Mouse (Mus musculus) lung, postnatal 0 days (tissue): ENCODE results near the gene Itpr1. TPM values are rescaled to one million over a fixed set of nuclear protein-coding genes. Genes with fewer than 3 reads are reported as not detected.

ENCODE experiments used
- ATAC-seq: fragments of 200-750 bp; cut with Nextera tagmentation; 2 replicates; pipeline ENCODE4 v1.8.0; 2017; ENCODE audit warnings: moderate library complexity
- DNase-seq: peaks from one replicate; pipeline ENCODE4 v3.0.0-alpha.2; 2016; ENCODE audit warnings: low spot score
- H3K27ac ChIP-seq: fragments of 300-500 bp; sonication (generic); 2 replicates; pipeline ENCODE4 v1.5.1; 2014; ENCODE audit warnings: antibody characterized with exemption, mild to moderate bottlenecking, low read length, mixed read lengths
- H3K27me3 ChIP-seq: fragments of 300-500 bp; sonication (generic); replicated peaks from 2 replicates; pipeline ENCODE4 v1.6.1; 2014; ENCODE audit warnings: low read length, mixed read lengths; ENCODE audit not compliant: insufficient read depth
- H3K36me3 ChIP-seq: fragments of 300-500 bp; sonication (generic); 2 replicates; pipeline ENCODE4 v1.6.1; 2014; ENCODE audit warnings: low read length, mixed read lengths; ENCODE audit not compliant: insufficient read depth
- H3K4me1 ChIP-seq: fragments of 300-500 bp; sonication (generic); 2 replicates; pipeline ENCODE4 v1.6.1; 2014; ENCODE audit warnings: antibody characterized with exemption, low read depth, low read length, mixed read lengths; ENCODE audit not compliant: insufficient read depth
- H3K4me2 ChIP-seq: fragments of 300-500 bp; sonication (generic); replicated peaks from 2 replicates; pipeline ENCODE4 v1.6.1; 2014; ENCODE audit warnings: low read depth, mild to moderate bottlenecking, low read length, moderate library complexity, mixed read lengths
- H3K4me3 ChIP-seq: fragments of 300-500 bp; sonication (generic); 2 replicates; pipeline ENCODE4 v1.5.1; 2014; ENCODE audit warnings: low read depth, low read length
- H3K9ac ChIP-seq: fragments of 300-500 bp; sonication (generic); replicated peaks from 2 replicates; pipeline ENCODE4 v1.6.1; 2014; ENCODE audit warnings: low read depth, mild to moderate bottlenecking
- H3K9me3 ChIP-seq: fragments of 300-500 bp; sonication (generic); 2 replicates; pipeline ENCODE4 v1.6.1; 2016; ENCODE audit warnings: low read length, mixed read lengths
- CTCF ChIP-seq: IDR thresholded peaks from 2 replicates; pipeline ENCODE4 v1.5.1; 2016; ENCODE audit warnings: antibody characterized with exemption, mild to moderate bottlenecking
- EP300 ChIP-seq: IDR thresholded peaks from 2 replicates; pipeline ENCODE4 v1.6.1; 2016; ENCODE audit warnings: antibody characterized with exemption, mild to moderate bottlenecking, control low read depth
- WGBS: fragments of 180-500 bp; shearing (Covaris S2); extraction: QIAGEN DNeasy Blood & Tissue Kit; methylation state at CpG from one replicate; pipeline ENCODE4 v1.1.7; 2014; 5-methylcytosine and 5-hydroxymethylcytosine counted together
- polyA plus RNA-seq: library from polyadenylated mRNA; unstranded; fragments of >200 nt; fragmentation: Nextera tagmentation; extraction: Ambion mirVana; gene quantifications from 2 replicates; pipeline ENCODE4 v1.2.1, GENCODE M21; 2015

Itpr1 gene
- polyA plus RNA-seq, 1 experiment from 2014 or later: 9.2 TPM

DNA sequence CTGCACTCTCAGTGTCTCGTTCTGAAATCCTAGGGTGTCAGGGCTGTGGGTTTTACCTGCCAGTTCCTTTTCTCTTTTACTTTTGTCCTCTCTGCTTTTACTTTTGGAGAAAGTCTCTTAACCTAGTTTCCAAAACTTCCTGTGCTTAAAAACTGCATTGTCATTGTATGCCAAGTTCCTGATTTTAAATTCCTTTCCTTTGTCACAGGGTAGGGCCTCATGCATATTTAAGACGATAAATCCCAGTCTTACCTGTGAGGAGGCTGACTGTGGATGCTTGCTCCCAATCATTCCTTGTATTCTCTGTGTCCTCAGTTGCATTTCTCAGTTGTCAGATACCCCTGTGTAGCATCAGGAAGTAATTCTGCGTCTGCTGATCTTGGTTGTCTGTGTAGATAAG is 118.4 kb downstream of the Itpr1 start:
- no peak for ATAC-seq
- Histone ChIP-seq H3K27ac (no peak overlapping the region), H3K4me1 (0 out of 2 replicates have a peak, but pooled peaks cover 4% of the 10 kb centered on the region), H3K4me3 (no peak overlapping the region), H3K4me2 (no peak overlapping the region), H3K9me3 (no peaks in the 10 kb centered on the region), H3K9ac (no peak overlapping the region), H3K27me3 (no peaks in the 10 kb centered on the region), H3K36me3 (no peaks in the 10 kb centered on the region)
- 53% methylated on average over 3 of the region's 3 CpGs for WGBS
- no peak for DNase-seq
- TF ChIP-seq EP300 (no peak), CTCF (no peak)

DNA sequence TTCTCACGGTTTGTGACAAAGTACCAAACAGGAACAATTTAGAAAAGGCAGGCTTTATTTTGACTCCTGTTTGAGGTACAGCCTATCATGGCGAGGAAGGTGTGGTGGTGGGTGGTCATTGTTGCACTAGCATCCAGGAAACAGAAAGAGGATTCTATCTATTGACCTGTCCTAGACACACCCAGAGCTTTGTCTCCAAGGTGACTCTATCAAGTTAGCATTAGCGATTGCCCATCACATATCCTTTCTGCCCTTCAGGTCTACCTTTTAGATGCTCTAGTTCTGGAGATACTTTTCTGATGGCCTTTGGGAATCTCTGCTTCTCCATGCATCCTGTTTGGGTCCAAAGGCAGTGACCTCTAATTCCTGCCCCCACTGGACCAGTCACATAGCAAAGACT is 121.2 kb downstream of the Itpr1 start:
- TF ChIP-seq CTCF: no peak
- no peak for TF ChIP-seq EP300
- H3K4me2 ChIP-seq: no peak overlapping the region
- no peak for ATAC-seq
- H3K27ac ChIP-seq: no peak overlapping the region
- no peak overlapping the region for H3K9ac ChIP-seq
- WGBS: 77% methylated on average over 3 of the region's 3 CpGs
- H3K4me3 ChIP-seq: no peak overlapping the region
- H3K36me3 ChIP-seq: no peaks in the 10 kb centered on the region
- H3K27me3 ChIP-seq: no peaks in the 10 kb centered on the region
- no peaks in the 10 kb centered on the region for H3K9me3 ChIP-seq
- H3K4me1 ChIP-seq: no peaks in the 10 kb centered on the region
- DNase-seq: no peak

DNA sequence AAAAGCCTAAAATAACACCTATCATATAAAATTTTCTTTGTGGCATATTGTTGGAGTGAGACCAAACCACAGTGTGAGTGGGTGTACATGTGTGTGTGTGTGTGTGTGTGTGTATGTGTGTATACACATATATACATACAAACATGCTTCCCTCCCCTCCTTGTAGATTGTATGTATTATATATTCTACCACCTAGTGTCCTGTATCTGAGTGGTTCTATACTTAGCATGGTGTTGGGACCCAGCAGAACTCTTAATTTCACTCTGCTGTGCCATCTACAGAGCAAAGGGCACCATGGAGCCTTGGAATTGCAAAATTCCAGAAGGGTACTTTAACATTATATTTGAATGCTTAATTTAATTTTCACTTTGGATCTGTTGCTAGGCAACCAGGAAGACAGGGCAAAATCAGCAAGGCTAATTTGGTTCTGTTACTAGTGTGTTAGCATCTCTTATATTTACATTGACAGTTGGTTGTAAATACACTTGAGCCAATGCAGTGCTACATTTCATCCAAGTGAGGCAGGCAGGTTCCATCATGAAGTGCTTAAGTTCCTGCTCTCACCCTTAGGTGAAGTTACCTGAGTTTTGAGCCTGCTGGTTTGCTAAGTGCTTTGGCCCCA is 122.4 kb downstream of the Itpr1 start:
- no peak for TF ChIP-seq EP300
- no peak for TF ChIP-seq CTCF
- no peak for DNase-seq
- Histone ChIP-seq H3K4me3 (no peak overlapping the region), H3K36me3 (no peaks in the 10 kb centered on the region), H3K4me2 (no peak overlapping the region), H3K27me3 (no peaks in the 10 kb centered on the region), H3K9ac (no peak overlapping the region), H3K4me1 (no peaks in the 10 kb centered on the region), H3K27ac (no peak overlapping the region), H3K9me3 (no peaks in the 10 kb centered on the region)
- ATAC-seq: no peak

DNA sequence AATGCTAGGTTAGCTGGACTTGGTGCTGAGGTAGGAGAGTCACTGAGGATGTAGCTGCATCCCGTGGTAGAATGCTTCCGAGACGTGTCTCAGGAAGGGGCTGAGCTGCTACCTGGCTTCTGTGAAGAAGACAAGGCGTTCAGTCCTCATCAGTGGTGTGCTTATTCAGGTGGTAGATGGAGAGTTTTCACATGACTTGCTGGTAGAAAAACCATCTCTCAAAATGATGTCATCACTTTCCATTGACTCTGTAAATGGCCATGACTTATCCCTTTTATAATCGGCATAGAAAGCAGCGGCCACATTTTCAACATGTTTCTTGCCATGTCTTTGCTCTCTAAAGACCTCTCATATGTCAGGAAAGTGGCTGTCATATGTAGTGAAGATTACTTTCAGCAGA is 123.6 kb downstream of the Itpr1 start:
- no peaks in the 10 kb centered on the region for H3K9me3 ChIP-seq
- no peak overlapping the region for H3K4me2 ChIP-seq
- no peaks in the 10 kb centered on the region for H3K36me3 ChIP-seq
- H3K9ac ChIP-seq: no peak overlapping the region
- TF ChIP-seq CTCF (no peak), EP300 (no peak)
- WGBS: 87% methylated on average over 6 of the region's 6 CpGs
- no peak for ATAC-seq
- no peaks in the 10 kb centered on the region for H3K4me1 ChIP-seq
- no peaks in the 10 kb centered on the region for H3K27me3 ChIP-seq
- no peak overlapping the region for H3K4me3 ChIP-seq
- H3K27ac ChIP-seq: no peak overlapping the region
- DNase-seq: no peak

DNA sequence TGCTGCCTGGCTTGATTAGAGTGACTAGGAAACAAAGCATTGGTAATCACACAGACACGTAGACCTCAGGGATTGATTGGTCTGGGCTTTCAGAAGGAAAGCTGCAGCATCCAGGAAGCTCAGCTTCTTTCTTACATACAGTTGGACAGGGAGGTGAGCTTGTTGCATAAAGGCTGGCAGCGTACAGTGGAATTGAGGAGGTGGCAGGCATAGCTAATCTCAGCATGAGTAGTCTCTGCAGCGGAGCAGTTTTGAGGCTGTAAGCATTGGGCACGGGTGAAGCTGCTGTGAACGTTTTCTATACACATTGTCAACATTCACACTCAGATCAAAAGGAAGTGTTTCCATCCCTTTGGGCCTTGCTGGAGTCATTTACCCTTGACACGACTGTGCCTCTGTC is 124.4 kb downstream of the Itpr1 start:
- H3K27me3 ChIP-seq: no peaks in the 10 kb centered on the region
- DNase-seq (no peak), ATAC-seq (no peak)
- H3K4me3 ChIP-seq: no peak overlapping the region
- no peak overlapping the region for H3K9ac ChIP-seq
- H3K9me3 ChIP-seq: no peaks in the 10 kb centered on the region
- H3K27ac ChIP-seq: no peak overlapping the region
- WGBS: 61% methylated on average over 6 of the region's 6 CpGs
- no peak overlapping the region for H3K4me2 ChIP-seq
- H3K4me1 ChIP-seq: no peaks in the 10 kb centered on the region
- TF ChIP-seq EP300 (no peak), CTCF (no peak)
- no peaks in the 10 kb centered on the region for H3K36me3 ChIP-seq

DNA sequence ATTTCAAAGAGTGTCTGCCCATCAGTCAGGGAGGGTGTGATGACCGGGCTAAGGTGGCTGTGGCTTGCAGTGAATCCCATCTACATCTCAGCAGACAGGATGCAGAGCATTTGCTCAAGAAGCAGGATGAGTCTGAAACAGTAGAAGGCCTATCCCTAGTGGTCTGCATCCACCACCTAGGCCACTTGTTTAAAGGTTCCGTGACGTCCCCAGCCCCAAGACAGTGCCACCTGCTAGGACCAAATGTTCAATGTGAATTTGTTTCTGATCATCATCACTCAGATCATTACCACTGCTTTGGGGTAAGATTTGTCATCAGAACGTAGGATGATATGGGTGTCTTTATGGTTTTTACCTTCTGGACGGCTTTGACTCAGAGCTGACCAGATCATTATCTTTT is 125.5 kb downstream of the Itpr1 start:
- no peaks in the 10 kb centered on the region for H3K36me3 ChIP-seq
- H3K27me3 ChIP-seq: no peaks in the 10 kb centered on the region
- H3K4me3 ChIP-seq: no peak overlapping the region
- H3K9ac ChIP-seq: no peak overlapping the region
- TF ChIP-seq CTCF (no peak), EP300 (no peak)
- DNase-seq: no peak
- no peak for ATAC-seq
- H3K9me3 ChIP-seq: no peaks in the 10 kb centered on the region
- H3K27ac ChIP-seq: no peak overlapping the region
- no peak overlapping the region for H3K4me2 ChIP-seq
- WGBS: 87% methylated on average over 5 of the region's 5 CpGs
- no peaks in the 10 kb centered on the region for H3K4me1 ChIP-seq

DNA sequence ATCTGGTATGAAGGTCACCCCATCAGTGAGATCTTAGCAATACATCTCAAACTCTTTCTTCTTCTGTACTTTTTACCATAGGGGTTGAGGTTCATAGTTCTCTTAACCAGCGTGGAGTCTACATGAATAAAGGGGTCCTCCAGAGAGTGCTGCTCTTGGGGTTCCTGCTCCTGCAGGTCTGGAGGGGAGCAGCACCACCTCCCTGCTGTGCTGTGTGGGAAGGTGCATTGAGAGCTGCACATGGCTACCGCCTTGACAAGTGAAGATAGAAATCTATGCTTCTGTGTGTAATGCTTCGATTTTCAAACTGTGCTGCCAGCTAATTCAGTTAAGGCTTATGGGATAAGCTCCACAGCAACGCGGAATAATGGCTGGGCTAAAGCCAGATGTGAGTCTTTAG is 130.1 kb downstream of the Itpr1 start:
- H3K4me3 ChIP-seq: no peak overlapping the region
- DNase-seq: no peak
- no peak overlapping the region for H3K9ac ChIP-seq
- no peaks in the 10 kb centered on the region for H3K4me1 ChIP-seq
- no peaks in the 10 kb centered on the region for H3K27me3 ChIP-seq
- no peak overlapping the region for H3K27ac ChIP-seq
- 73% methylated on average over 5 of the region's 5 CpGs for WGBS
- no peak overlapping the region for H3K4me2 ChIP-seq
- H3K36me3 ChIP-seq: no peaks in the 10 kb centered on the region
- TF ChIP-seq CTCF: no peak
- no peak for TF ChIP-seq EP300
- no peak for ATAC-seq
- no peaks in the 10 kb centered on the region for H3K9me3 ChIP-seq
